Mouse (Mus musculus): ENCODE data around the gene Pstk.
"Not testable (repeated sequence)": the region's sequence is repeated elsewhere in the genome, so short reads cannot be mapped to it uniquely, and the experiment has no call there.

The Pstk gene

GRCm38 (mm10) chr7:131370648-131371469 lies at the start of gene Pstk:
TSS of gene Pstk (plus strand) at chr7:131371141.
- DNase-seq (ENCODE audit: low read depth): peak; percentile 93

- DNase-seq (ENCODE audit: low read depth): no peak
Observed at GRCm38 (mm10) chr7:131322192-131322591, 48.7 kb upstream of the Pstk start, which contains the start of gene Cuzd1. TSS of gene Cuzd1 (minus strand) at chr7:131322292.

GRCm38 (mm10) chr7:131327054-131327453 lies 43.9 kb upstream of the Pstk start:
- peak; percentile 3 for DNase-seq (ENCODE audit: low read depth)

GRCm38 (mm10) chr7:131329416-131329815 lies 41.5 kb upstream of the Pstk start, which contains the start of gene Fam24b:
TSS of gene Fam24b (minus strand) at chr7:131329516.
- no peak for DNase-seq (ENCODE audit: low read depth)

GRCm38 (mm10) chr7:131331688-131332087 lies 39.3 kb upstream of the Pstk start:
- no peak for DNase-seq (ENCODE audit: low read depth)

GRCm38 (mm10) chr7:131333564-131333963 lies 37.4 kb upstream of the Pstk start, which contains the start of gene Fam24a:
TSS of gene Fam24a (plus strand) at chr7:131333864.
- no peak for DNase-seq (ENCODE audit: low read depth)

- no peak for DNase-seq (ENCODE audit: low read depth)
Observed at GRCm38 (mm10) chr7:131337502-131338068, 33.4 kb upstream of the Pstk start.

- DNase-seq (ENCODE audit: low read depth): no peak
Observed at GRCm38 (mm10) chr7:131345856-131346541, 24.9 kb upstream of the Pstk start.

- DNase-seq (ENCODE audit: low read depth): no peak
Observed at GRCm38 (mm10) chr7:131356105-131356504, 14.8 kb upstream of the Pstk start.

GRCm38 (mm10) chr7:131362269-131362614 lies 8.7 kb upstream of the Pstk start:
- DNase-seq (ENCODE audit: low read depth): no peak

- DNase-seq (ENCODE audit: low read depth): peak; percentile 94
Observed at GRCm38 (mm10) chr7:131362615-131363300, 8.2 kb upstream of the Pstk start, which contains the start of gene 2310057M21Rik. TSS of gene 2310057M21Rik (minus strand) at chr7:131362759.

GRCm38 (mm10) chr7:131364131-131364530 lies 6.8 kb upstream of the Pstk start:
- no peak for DNase-seq (ENCODE audit: low read depth)

- no peak for DNase-seq (ENCODE audit: low read depth)
Observed at GRCm38 (mm10) chr7:131371470-131371860, 524 bp downstream of the Pstk start.

- DNase-seq (ENCODE audit: low read depth): peak; percentile 49
Observed at GRCm38 (mm10) chr7:131371880-131372651, 1.1 kb downstream of the Pstk start.

GRCm38 (mm10) chr7:131391761-131392160 lies 20.8 kb downstream of the Pstk start:
- DNase-seq (ENCODE audit: low read depth): not testable (repeated sequence)

GRCm38 (mm10) chr7:131409321-131409987 lies 38.5 kb downstream of the Pstk start:
- peak; percentile 42 for DNase-seq (ENCODE audit: low read depth)

- DNase-seq (ENCODE audit: low read depth): no peak
Observed at GRCm38 (mm10) chr7:131409988-131410385, 39.0 kb downstream of the Pstk start.

GRCm38 (mm10) chr7:131410416-131411058 lies 39.6 kb downstream of the Pstk start, which contains the start of the genes Ikzf5 and Acadsb:
TSS of gene Ikzf5 (minus strand) at chr7:131410521.
TSS of gene Acadsb (plus strand) at chr7:131410601.
- DNase-seq (ENCODE audit: low read depth): peak; percentile 99

GRCm38 (mm10) chr7:131411221-131411940 lies 40.4 kb downstream of the Pstk start:
- peak; percentile 15 for DNase-seq (ENCODE audit: low read depth)

GRCm38 (mm10) chr7:131411941-131412270 lies 41.0 kb downstream of the Pstk start:
- DNase-seq (ENCODE audit: low read depth): no peak

Measured in induced T-regulatory cell, adult 2 months (primary cell).